Mouse (Mus musculus): ENCODE measurements at regions not wholly inside any gene's neighbourhood (a gene's known extent, or its start where the extent isn't known, plus 50 kb on each side); places are given as distances from the start of the nearest gene placed in this dataset.

DNA sequence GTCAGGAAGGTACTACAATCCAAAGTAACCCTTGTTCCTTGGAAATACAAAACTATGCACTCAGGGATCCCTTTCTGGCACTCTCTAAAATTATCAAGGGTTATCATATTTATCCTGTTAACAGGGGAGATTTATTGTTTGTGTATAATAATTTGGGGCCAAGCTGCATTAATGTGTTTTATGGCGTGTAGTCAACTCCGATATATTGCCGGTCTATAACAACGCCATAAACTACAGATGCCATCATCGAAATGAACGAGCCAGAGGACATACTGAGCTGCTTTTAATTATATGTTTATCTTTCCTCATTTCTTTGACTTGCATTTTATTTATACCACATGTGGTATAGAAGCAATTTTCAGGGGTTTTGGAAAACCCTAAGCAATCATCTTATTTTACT lies 147.2 kb downstream of the Nr2f2 start:
- no peak for DNase-seq (ENCODE audit: low spot score in 2 of 2)

DNA sequence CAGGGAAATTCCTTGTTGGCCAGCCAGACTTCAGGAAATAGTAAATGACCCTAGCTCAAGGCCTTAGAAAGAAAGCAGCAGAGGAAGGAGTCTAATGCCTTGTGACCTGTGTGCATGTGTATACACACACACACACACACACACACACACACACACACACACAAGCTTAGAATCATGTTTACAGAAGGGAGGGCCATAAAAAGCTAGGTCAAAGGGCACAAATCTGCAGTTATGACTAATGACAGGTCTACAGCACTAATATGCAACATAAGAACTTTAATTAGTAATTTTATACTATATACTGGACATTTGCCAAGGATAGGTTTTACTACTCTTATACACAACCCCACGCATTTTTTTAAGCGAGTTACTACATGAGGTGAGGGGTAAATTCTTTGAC lies 149.4 kb downstream of the Nr2f2 start:
- DNase-seq (ENCODE audit: low spot score in 2 of 2), result no peak

DNA sequence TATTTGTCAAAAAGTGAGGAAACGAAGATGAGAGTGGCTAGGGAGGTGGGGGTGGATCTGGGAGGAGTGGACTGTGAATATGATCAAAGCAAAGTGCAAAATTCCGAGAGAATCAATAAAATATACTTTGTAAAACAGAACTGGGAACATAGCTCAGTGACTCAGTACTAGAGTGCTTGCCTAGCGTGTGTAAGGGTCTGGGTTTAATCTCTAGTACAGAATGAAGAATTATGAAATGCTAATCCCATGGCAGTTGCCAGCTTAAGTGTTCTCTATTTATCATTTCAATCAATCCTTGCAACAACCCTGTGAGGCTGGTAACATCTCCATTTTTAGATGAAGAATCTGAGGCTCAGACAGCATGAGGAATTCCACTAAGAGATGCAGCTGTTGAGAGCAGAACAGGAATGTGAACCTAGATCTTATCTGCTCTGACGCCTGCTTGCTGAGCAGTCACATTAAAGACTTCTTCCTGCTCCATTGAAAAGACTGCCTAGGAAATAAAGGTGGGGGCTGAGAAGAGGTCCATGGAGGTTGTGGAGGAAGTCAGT lies 152.5 kb downstream of the Nr2f2 start:
- DNase-seq (ENCODE audit: low spot score in 2 of 2), result no peak

DNA sequence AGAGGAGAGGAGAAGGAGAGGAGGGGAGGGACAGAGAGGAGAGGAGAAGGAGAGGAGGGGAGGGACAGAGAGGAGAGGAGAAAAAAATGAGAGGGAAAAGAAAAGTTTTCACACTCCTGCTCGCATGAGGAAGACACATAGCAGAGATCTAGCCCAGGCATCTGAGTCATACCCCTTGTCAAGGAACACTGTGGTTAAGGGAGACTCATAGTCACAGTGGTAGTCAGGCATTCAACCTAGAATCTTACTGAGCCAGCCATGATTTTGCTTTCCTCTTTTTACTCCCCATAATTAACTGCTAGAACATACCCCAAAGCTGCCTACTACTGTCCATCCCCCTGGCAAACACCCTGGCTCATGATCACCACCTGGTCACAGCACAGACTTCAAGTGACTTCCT lies 160.6 kb downstream of the Nr2f2 start:
- no peak for DNase-seq (ENCODE audit: low spot score in 2 of 2)

DNA sequence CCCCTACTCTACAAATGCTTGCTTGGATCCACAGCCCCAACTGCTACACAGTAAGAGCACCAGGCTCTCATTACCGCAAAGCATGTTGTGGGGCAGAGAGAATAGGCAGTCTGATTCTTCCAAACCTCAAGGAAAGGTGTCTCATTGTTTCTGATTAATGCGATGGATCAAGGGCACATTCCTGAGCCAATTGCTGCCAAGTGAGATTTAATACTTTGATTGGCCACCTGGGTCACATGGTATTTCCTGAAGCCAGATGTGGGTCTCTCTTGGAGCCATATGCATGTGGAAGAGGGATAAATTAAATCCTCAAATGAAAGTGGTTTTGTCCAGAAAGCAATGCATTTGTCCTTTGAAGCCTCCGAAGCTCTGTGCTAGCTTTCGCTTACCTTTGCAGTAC lies 166.3 kb downstream of the Nr2f2 start:
- DNase-seq (ENCODE audit: low spot score in 2 of 2), result no peak

GRCm38 (mm10) chr7:70178956-70179355 lies 187.6 kb downstream of the Nr2f2 start:
- DNase-seq (ENCODE audit: low spot score in 2 of 2), result no peak

DNA sequence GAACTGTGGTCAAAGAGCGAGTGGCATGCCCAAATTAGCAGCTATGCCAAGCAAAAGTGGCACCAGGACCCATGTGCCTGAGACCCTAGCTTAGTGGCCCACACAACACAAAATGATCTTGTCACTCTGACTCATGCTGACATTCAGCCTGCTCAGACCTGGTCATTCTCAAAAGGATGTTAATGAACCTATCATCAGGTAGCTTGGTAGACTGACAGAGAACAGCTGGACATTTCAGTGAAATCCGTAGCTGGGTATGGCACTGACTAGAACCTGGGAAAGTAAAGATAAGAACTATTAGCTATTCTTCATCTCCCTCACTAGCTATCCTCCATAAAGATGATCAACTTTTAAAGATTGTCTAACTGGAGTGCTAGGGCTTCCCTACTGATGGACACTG lies 188.5 kb downstream of the Nr2f2 start:
- DNase-seq (ENCODE audit: low spot score in 2 of 2), result no peak

DNA sequence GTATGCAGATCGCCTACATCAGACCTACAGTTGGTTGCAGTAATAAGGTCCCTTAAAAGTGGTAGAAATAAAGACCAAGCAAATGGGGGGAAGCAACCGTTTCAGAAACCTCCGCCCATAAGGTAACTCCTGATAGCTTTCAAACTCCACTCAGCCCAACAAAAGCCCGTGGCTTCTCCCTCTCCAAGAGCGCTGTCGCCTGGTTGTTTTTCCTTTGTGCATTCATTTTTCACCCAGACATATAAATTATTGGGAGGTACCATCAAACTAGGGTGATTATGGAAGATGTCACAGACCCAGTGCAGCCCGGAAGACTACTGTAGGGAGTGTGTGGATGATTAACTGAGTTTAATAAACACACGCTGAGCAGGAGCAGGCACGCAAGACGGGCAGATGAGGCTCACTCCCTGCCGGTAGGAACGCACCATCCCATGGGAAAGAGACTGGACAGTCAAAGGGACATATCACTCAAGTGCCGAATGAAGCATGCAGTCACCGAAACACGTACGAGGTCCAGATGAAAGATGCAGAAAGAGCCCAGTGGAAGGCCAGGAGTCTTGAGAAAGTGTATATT lies 189.8 kb downstream of the Nr2f2 start:
- no peak for DNase-seq (ENCODE audit: low spot score in 2 of 2)

- DNase-seq (ENCODE audit: low spot score in 2 of 2), result no peak
Observed at GRCm38 (mm10) chr7:70176086-70176485, 190.4 kb downstream of the Nr2f2 start.

GRCm38 (mm10) chr7:70172431-70172830 lies 194.1 kb downstream of the Nr2f2 start:
- no peak for DNase-seq (ENCODE audit: low spot score in 2 of 2)

- DNase-seq (ENCODE audit: low spot score in 2 of 2), result no peak
Observed at GRCm38 (mm10) chr7:70171456-70171855, 195.1 kb downstream of the Nr2f2 start.

DNA sequence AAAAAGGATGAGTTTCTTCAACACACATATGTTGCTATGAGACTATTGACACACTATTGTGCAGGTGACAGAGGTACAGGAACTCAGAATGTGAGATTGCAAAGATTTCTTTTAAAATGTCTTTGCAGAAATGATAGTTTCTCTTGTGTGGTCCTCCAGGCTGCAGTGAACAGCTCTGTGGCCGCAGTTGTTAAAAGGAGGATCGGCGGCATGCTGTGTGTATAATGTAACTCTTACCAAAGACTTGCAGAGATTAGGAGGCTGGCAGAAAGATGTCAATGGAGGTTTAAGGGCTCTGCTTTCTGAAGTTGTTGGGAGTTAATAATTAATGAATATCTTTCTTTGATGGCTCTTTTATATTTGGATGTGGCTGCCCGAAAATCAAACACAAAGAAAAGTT lies 198.5 kb downstream of the Nr2f2 start:
- no peak for DNase-seq (ENCODE audit: low spot score in 2 of 2)

DNA sequence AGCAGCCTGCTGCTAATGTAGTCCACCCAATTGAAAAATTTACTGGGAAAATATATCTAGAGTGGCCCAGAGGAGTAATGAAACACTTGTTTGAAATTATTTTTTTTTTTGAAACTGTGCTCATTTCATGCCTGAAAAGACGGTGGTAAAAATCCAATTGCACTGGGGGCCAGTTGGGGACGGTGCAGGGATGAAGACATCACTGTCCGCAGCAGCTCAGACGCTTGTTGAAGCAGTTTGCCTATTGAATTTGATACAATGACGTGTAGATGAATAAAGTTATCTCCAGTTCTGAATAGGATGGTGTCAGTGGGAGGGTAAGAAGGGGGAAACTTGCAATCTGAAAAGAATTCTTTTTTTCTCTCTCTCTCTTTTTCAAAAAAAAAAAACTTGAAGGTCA lies 200.5 kb downstream of the Nr2f2 start:
- no peak for DNase-seq (ENCODE audit: low spot score in 2 of 2)

- no peak for DNase-seq (ENCODE audit: low spot score in 2 of 2)
Observed at GRCm38 (mm10) chr7:70165501-70165900, 201.0 kb downstream of the Nr2f2 start.

GRCm38 (mm10) chr7:70164691-70165193 lies 201.8 kb downstream of the Nr2f2 start:
- DNase-seq (ENCODE audit: low spot score in 2 of 2), result no peak

GRCm38 (mm10) chr7:70158531-70158930 lies 208.0 kb downstream of the Nr2f2 start:
- DNase-seq (ENCODE audit: low spot score in 2 of 2), result no peak

- no peak for DNase-seq (ENCODE audit: low spot score in 2 of 2)
Observed at GRCm38 (mm10) chr7:70144726-70145271, 221.7 kb downstream of the Nr2f2 start.

GRCm38 (mm10) chr7:70136837-70137236 lies 229.7 kb downstream of the Nr2f2 start:
- no peak for DNase-seq (ENCODE audit: low spot score in 2 of 2)

- DNase-seq (ENCODE audit: low spot score in 2 of 2), result no peak
Observed at GRCm38 (mm10) chr7:70135416-70135815, 231.1 kb downstream of the Nr2f2 start.

- DNase-seq (ENCODE audit: low spot score in 2 of 2), result peak in 1 of 2 experiments; percentile 3
Observed at GRCm38 (mm10) chr7:70129963-70130362, 236.6 kb downstream of the Nr2f2 start.

GRCm38 (mm10) chr7:70122818-70123217 lies 243.7 kb downstream of the Nr2f2 start:
- DNase-seq (ENCODE audit: low spot score in 2 of 2), result no peak

- no peak for DNase-seq (ENCODE audit: low spot score in 2 of 2)
Observed at GRCm38 (mm10) chr7:70119517-70119916, 247.0 kb downstream of the Nr2f2 start.

GRCm38 (mm10) chr7:70118971-70119370 lies 247.6 kb downstream of the Nr2f2 start:
- no peak for DNase-seq (ENCODE audit: low spot score in 2 of 2)

All from frontal cortex, postnatal 14 days (tissue).